Mouse (Mus musculus): ENCODE measurements around the gene Insig1.

The Insig1 gene

GRCm38 (mm10) chr5:28070828-28071455, at the start of gene Insig1:
Gene Insig1 (plus strand): TSS chr5:28071363.
- peak; percentile 99 for DNase-seq

- no peak for DNase-seq
These were observed 47.7 kb upstream of the Insig1 start for GRCm38 (mm10) chr5:28023452-28023851.

GRCm38 (mm10) chr5:28031577-28032236, 39.5 kb upstream of the Insig1 start:
- no peak for DNase-seq

- no peak for DNase-seq
These were observed 38.3 kb upstream of the Insig1 start for GRCm38 (mm10) chr5:28032866-28033265.

- DNase-seq: no peak
These were observed 37.9 kb upstream of the Insig1 start for GRCm38 (mm10) chr5:28033281-28033680.

GRCm38 (mm10) chr5:28033826-28034225, 37.3 kb upstream of the Insig1 start:
- DNase-seq: no peak

GRCm38 (mm10) chr5:28036011-28036410, 35.2 kb upstream of the Insig1 start:
- DNase-seq: no peak

- DNase-seq: no peak
These were observed 34.6 kb upstream of the Insig1 start for GRCm38 (mm10) chr5:28036518-28036917.

- no peak for DNase-seq
These were observed 34.0 kb upstream of the Insig1 start for GRCm38 (mm10) chr5:28037172-28037591.

- no peak for DNase-seq
These were observed 33.5 kb upstream of the Insig1 start for GRCm38 (mm10) chr5:28037639-28038038.

GRCm38 (mm10) chr5:28038115-28038514, 33.0 kb upstream of the Insig1 start:
- peak; percentile 24 for DNase-seq

GRCm38 (mm10) chr5:28039746-28040655, 31.2 kb upstream of the Insig1 start:
- DNase-seq: no peak

GRCm38 (mm10) chr5:28040726-28041125, 30.4 kb upstream of the Insig1 start:
- no peak for DNase-seq

GRCm38 (mm10) chr5:28042021-28042420, 29.1 kb upstream of the Insig1 start:
- no peak for DNase-seq

GRCm38 (mm10) chr5:28042779-28043178, 28.4 kb upstream of the Insig1 start:
- DNase-seq: no peak

- no peak for DNase-seq
These were observed 27.8 kb upstream of the Insig1 start for GRCm38 (mm10) chr5:28043386-28043785.

GRCm38 (mm10) chr5:28046966-28047365, 24.2 kb upstream of the Insig1 start:
- DNase-seq: no peak

- no peak for DNase-seq
These were observed 23.2 kb upstream of the Insig1 start for GRCm38 (mm10) chr5:28047961-28048360.

- DNase-seq: no peak
These were observed 15.7 kb upstream of the Insig1 start for GRCm38 (mm10) chr5:28055450-28055849.

GRCm38 (mm10) chr5:28056877-28057276, 14.3 kb upstream of the Insig1 start:
- DNase-seq: no peak

GRCm38 (mm10) chr5:28060506-28060905, 10.7 kb upstream of the Insig1 start:
- no peak for DNase-seq

- peak; percentile 43 for DNase-seq
These were observed 10.2 kb upstream of the Insig1 start for GRCm38 (mm10) chr5:28061011-28061410.

- no peak for DNase-seq
These were observed 7.1 kb upstream of the Insig1 start for GRCm38 (mm10) chr5:28063989-28064624.
